Mouse (Mus musculus) hindbrain, embryonic 15.5 days (tissue): ENCODE measurements around the gene Gemin5. TPM values are rescaled to one million over a fixed set of nuclear protein-coding genes. Genes with fewer than 3 reads are reported as not detected.

Experiments
- ATAC-seq: fragments of 200-750 bp; cut with Nextera tagmentation; 2 replicates; pipeline ENCODE4 v1.8.0; 2017; ENCODE audit warnings: low read depth, moderate number of reproducible peaks, moderate TSS enrichment; ENCODE audit not compliant: low FRiP score
- H3K27ac ChIP-seq: fragments of 300-500 bp; sonication (generic); replicated peaks from 2 replicates; pipeline ENCODE4 v1.5.1; 2015; ENCODE audit warnings: mild to moderate bottlenecking, inconsistent platforms
- H3K27me3 ChIP-seq: fragments of 300-500 bp; sonication (generic); 2 replicates; pipeline ENCODE4 v1.6.1; 2015; ENCODE audit warnings: control low read depth, inconsistent platforms
- H3K36me3 ChIP-seq: fragments of 300-500 bp; sonication (generic); 2 replicates; pipeline ENCODE4 v1.6.1; 2015; ENCODE audit warnings: control low read depth, inconsistent platforms
- H3K4me1 ChIP-seq: fragments of 300-500 bp; sonication (generic); replicated peaks from 2 replicates; pipeline ENCODE4 v1.6.1; 2015; ENCODE audit warnings: control low read depth, inconsistent platforms
- H3K4me2 ChIP-seq: fragments of 300-500 bp; sonication (generic); 2 replicates; pipeline ENCODE4 v1.6.1; 2015; ENCODE audit warnings: moderate library complexity, mild to moderate bottlenecking, inconsistent platforms
- H3K4me3 ChIP-seq: fragments of 300-500 bp; sonication (generic); 2 replicates; pipeline ENCODE4 v1.5.1; 2015; ENCODE audit warnings: mild to moderate bottlenecking, inconsistent platforms
- H3K9ac ChIP-seq: fragments of 300-500 bp; sonication (generic); 2 replicates; pipeline ENCODE4 v1.6.1; 2015; ENCODE audit warnings: inconsistent platforms
- H3K9me3 ChIP-seq: fragments of 300-500 bp; sonication (generic); 2 replicates; pipeline ENCODE4 v1.6.1; 2016; ENCODE audit warnings: control low read depth, inconsistent platforms
- WGBS: fragments of 180-500 bp; shearing (Covaris S2); methylation state at CpG from one replicate; pipeline ENCODE4 v1.1.7; 2015; 5-methylcytosine and 5-hydroxymethylcytosine counted together
- polyA plus RNA-seq: library from polyadenylated mRNA; unstranded; fragments of >200 nt; fragmentation: Nextera tagmentation; extraction: Ambion mirVana; gene quantifications from 2 replicates; pipeline ENCODE4 v1.2.1, GENCODE M21; 2015

Gemin5 gene
- polyA plus RNA-seq, 1 experiment from 2014 or later = 13.2 TPM

DNA sequence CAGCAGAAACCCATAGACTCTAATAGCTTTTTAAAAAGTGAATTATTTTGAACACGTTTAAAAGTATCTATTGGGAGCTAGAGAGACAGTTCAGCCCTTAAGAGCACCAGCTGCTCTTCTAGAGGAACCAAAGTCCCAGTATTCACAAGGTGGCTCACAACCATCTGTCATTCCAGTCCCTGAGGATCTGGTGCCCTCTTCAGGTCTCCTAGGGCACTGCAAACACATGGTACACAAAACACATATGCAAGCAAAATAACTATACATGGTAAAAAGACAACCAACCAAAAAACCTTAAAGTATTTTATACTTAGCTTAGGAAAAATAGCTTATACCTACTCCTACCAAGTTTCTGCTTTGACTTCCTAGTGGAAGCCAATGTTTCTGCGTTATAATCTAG is 3.3 kb downstream of the Gemin5 start:
- Histone ChIP-seq H3K36me3 (peaks cover 51% of the 10 kb centered on the region), H3K9me3 (no peaks in the 10 kb centered on the region), H3K27me3 (no peaks in the 10 kb centered on the region), H3K9ac (no peak overlapping the region), H3K4me2 (no peak overlapping the region), H3K4me3 (no peak overlapping the region), H3K4me1 (peaks cover 11% of the 10 kb centered on the region), H3K27ac (no peak overlapping the region)
- WGBS = 95% methylated on average over 2 of the region's 2 CpGs
- ATAC-seq = no peak

DNA sequence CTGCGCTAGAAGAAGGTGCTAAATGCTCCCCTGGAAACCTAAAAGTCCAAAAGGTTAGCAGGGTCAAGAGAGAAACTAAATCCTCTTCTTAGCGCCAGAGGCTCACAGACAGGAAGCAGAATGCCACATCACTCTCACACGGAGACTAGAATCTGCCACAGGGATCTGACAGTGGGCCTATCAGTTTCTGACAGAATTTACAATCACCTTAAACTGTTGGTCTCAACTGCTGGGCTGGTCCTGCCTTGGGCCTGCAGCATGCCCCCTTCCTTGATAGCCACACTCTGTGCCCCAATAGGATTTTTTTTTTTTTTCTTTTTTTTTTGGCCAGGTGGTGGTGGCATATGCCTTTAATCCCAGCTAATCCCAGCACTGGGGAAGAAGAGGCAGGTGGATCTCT is 11.5 kb downstream of the Gemin5 start:
- Histone ChIP-seq H3K4me1 (no peaks in the 10 kb centered on the region), H3K9ac (no peak overlapping the region), H3K4me3 (no peak overlapping the region), H3K27ac (no peak overlapping the region), H3K4me2 (no peak overlapping the region), H3K36me3 (peaks cover 69% of the 10 kb centered on the region), H3K27me3 (no peaks in the 10 kb centered on the region), H3K9me3 (no peaks in the 10 kb centered on the region)
- no peak for ATAC-seq
- 95% methylated on average over 3 of the region's 3 CpGs for WGBS

DNA sequence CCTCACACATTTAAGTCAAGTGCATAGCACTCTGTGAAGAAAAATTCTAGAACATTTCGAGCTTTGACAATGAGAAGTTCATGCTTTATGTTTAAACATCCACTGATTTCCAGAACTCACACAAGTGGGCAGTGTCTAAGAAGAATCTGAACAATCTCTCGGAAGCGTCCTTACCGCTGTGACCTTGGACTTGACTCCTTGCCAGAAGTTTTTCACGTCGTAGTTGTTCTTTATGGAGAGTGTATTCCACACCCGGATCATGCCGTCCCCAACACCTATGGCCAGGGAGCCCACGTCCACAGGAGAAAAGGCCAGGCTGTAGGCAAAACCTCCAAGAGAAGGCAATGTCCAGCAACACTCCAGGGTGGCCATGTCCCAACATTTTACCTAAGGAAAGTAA is 12.9 kb downstream of the Gemin5 start:
- no peak overlapping the region for H3K4me2 ChIP-seq
- no peak overlapping the region for H3K27ac ChIP-seq
- H3K9me3 ChIP-seq = no peaks in the 10 kb centered on the region
- H3K36me3 ChIP-seq = peaks cover 68% of the 10 kb centered on the region
- no peak for ATAC-seq
- no peak overlapping the region for H3K9ac ChIP-seq
- no peak overlapping the region for H3K4me3 ChIP-seq
- no peaks in the 10 kb centered on the region for H3K27me3 ChIP-seq
- WGBS = 92% methylated on average over 9 of the region's 9 CpGs
- H3K4me1 ChIP-seq = no peaks in the 10 kb centered on the region

DNA sequence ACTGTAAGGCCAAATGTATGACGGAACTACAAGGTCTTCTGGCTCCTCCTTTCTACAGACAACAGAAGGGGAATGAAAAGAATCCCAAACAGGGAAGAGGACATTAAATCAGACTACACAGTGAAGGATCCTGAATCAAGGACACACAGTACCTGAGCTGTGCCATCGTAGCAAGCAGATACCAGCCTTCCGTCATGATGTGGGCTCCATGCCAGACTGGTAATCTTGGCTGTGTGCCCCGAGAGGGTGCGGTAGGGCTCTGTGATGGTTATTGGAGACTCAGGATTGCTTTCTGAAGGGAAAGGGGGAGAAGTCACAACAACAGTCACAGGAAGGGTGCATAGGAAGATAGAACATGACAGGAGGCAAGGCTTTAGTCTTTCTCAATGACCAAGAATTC is 22.1 kb downstream of the Gemin5 start:
- no peaks in the 10 kb centered on the region for H3K4me1 ChIP-seq
- H3K27me3 ChIP-seq = no peaks in the 10 kb centered on the region
- peaks cover 82% of the 10 kb centered on the region for H3K36me3 ChIP-seq
- 77% methylated on average over 5 of the region's 5 CpGs for WGBS
- no peak for ATAC-seq
- H3K4me2 ChIP-seq = no peak overlapping the region
- no peak overlapping the region for H3K27ac ChIP-seq
- H3K9me3 ChIP-seq = no peaks in the 10 kb centered on the region
- H3K9ac ChIP-seq = no peak overlapping the region
- no peak overlapping the region for H3K4me3 ChIP-seq

DNA sequence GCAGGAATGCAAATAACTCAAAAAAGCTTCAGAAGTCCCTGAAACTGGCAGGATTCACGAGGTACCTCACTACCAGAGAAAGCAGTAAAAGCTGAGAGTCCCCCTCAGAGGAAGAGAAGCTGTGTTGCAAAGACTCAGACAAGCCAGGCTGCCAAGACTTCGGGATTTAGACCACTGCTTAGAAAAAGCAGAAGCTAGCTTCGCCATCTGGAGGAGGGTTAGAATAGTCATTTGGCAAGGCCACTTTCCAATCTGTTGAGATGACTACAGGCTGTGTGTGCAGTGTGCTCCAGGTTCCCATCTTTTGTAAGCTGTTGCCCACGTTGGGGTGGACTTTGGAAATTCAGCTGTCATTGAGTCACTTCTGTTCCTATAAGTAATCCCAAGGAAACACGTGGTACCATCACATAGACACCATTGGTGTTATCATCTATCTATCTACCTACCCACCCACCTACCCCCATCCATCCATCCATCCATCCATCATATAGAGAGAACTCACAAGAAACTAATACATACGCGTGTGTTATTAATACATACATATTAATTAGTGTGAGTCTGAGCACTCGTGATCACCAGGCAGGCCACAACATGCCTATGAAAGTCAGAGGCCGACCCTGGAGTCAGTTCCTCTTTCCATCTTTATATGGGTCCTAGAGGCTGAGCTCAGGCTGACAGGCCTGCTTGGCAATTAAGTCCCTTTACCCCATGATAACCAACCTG is 24.5 kb downstream of the Gemin5 start:
- no peaks in the 10 kb centered on the region for H3K27me3 ChIP-seq
- no peaks in the 10 kb centered on the region for H3K4me1 ChIP-seq
- no peak overlapping the region for H3K9ac ChIP-seq
- H3K4me3 ChIP-seq = no peak overlapping the region
- no peaks in the 10 kb centered on the region for H3K9me3 ChIP-seq
- 93% methylated on average over 9 of the region's 9 CpGs for WGBS
- H3K27ac ChIP-seq = no peak overlapping the region
- ATAC-seq = no peak
- H3K4me2 ChIP-seq = no peak overlapping the region
- H3K36me3 ChIP-seq = peaks cover 83% of the 10 kb centered on the region

DNA sequence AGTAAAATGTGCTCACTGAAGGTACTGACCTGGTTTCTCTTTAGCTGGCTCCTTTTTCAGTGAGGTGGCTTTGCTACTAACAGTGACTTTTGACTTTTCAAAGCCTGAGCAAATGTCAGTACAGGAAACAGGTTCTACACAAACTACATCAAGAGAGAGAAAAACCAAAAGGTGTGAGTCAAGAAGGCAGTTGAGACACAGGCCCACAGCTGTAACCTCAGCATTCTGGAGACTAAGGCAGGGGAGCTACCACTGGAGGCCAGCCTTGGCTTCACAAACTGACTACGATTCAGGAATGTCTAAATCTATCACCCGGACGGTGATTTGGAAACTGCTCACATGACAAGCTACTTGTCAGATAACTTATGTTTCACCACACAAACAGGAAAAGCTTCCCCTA is 28.9 kb downstream of the Gemin5 start:
- no peaks in the 10 kb centered on the region for H3K4me1 ChIP-seq
- H3K27me3 ChIP-seq = no peaks in the 10 kb centered on the region
- H3K4me3 ChIP-seq = no peak overlapping the region
- H3K9me3 ChIP-seq = no peaks in the 10 kb centered on the region
- H3K4me2 ChIP-seq = no peak overlapping the region
- ATAC-seq = no peak
- peaks cover 84% of the 10 kb centered on the region for H3K36me3 ChIP-seq
- H3K27ac ChIP-seq = no peak overlapping the region
- 90% methylated on average over 3 of the region's 3 CpGs for WGBS
- H3K9ac ChIP-seq = no peak overlapping the region

DNA sequence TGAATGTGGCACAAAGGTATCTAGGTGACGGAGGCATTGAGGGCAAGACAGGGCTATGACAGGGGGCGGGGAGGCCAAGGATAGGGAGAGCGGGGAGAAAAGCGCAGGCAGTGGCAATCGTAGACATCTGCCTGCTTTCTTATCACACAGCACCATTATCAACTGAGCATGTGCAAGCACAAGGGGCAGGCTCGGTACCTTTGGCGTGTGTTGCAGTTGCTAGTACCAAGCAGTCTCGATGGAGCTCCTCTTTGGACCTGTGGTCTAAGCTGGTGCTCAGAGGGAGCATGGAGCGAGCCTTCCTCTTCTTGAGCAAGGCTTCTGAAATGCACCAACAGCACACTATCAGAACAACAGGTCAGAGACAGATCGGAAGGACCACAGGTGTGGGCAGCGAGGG is 29.5 kb downstream of the Gemin5 start:
- H3K9me3 ChIP-seq = no peaks in the 10 kb centered on the region
- H3K27me3 ChIP-seq = no peaks in the 10 kb centered on the region
- no peak for ATAC-seq
- no peak overlapping the region for H3K4me2 ChIP-seq
- peaks cover 84% of the 10 kb centered on the region for H3K36me3 ChIP-seq
- H3K4me3 ChIP-seq = no peak overlapping the region
- no peak overlapping the region for H3K27ac ChIP-seq
- H3K9ac ChIP-seq = no peak overlapping the region
- no peaks in the 10 kb centered on the region for H3K4me1 ChIP-seq
- 75% methylated on average over 11 of the region's 11 CpGs for WGBS

DNA sequence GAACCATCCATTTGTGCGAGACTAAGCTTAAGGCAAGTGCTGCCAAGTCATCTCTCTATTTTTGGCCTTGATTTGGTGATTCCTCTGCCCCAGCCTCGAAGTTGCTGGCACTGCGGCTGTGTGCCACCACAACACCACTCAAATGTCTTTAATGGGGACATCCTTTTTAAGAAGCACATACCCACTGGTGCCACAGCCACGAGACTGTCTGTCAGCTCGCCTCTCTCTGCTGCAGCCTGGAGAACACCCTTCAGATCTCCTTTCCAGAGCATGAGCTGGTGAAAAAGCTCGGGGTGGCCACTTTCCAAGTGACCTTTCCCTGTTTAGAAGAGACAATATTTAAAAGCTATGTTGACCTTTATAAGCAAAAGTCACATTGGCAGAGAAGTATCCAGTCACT is 31.7 kb downstream of the Gemin5 start:
- Histone ChIP-seq H3K9ac (no peak overlapping the region), H3K9me3 (no peaks in the 10 kb centered on the region), H3K4me1 (no peaks in the 10 kb centered on the region), H3K4me2 (no peak overlapping the region), H3K27me3 (no peaks in the 10 kb centered on the region), H3K27ac (no peak overlapping the region), H3K36me3 (peaks cover 89% of the 10 kb centered on the region), H3K4me3 (no peak overlapping the region)
- 96% methylated on average over 6 of the region's 6 CpGs for WGBS
- no peak for ATAC-seq

DNA sequence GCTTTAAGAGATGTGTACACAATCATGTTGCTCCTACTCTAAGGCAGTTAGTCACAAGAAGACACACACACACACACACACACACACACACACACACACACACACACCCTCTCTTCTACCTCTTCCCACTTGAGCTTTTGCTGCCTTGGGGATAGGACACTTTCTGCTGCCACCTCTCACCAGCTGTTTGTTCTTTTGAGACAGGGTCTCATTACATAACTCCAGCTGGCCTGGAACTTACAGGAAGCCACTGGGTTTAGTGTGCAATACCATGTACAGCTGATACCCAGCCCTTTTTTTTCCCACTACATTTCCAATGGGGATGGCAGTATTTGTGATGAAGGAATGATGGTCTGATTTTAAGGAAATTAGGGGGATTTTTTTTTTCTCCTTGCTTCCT is 33.0 kb downstream of the Gemin5 start:
- Histone ChIP-seq H3K9ac (no peak overlapping the region), H3K9me3 (no peaks in the 10 kb centered on the region), H3K27me3 (no peaks in the 10 kb centered on the region), H3K4me3 (no peak overlapping the region), H3K4me1 (no peaks in the 10 kb centered on the region), H3K4me2 (no peak overlapping the region), H3K36me3 (peaks cover 88% of the 10 kb centered on the region), H3K27ac (no peak overlapping the region)
- ATAC-seq = no peak

DNA sequence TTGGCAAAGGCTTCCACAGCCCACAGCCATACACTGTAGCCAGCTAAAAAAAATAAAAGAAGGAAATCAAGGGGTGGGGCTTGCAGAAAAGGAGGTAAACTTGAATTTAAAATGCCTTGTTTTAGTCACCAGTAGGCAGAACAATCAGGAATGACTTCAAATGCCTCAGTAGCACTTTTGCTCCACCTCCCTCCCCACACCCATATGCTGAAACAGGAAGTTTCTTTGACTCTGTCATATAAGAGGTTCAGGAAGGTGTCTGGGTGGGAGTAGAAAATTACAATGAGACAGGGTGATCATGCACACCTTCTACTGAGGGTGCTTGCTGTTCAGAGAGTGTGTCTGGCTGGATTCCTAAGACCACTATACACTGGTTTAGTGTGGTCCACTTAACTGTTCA is 33.5 kb downstream of the Gemin5 start:
- H3K4me2 ChIP-seq = no peak overlapping the region
- no peaks in the 10 kb centered on the region for H3K9me3 ChIP-seq
- no peak for ATAC-seq
- no peak overlapping the region for H3K9ac ChIP-seq
- no peaks in the 10 kb centered on the region for H3K4me1 ChIP-seq
- H3K27ac ChIP-seq = no peak overlapping the region
- peaks cover 90% of the 10 kb centered on the region for H3K36me3 ChIP-seq
- no peak overlapping the region for H3K4me3 ChIP-seq
- no peaks in the 10 kb centered on the region for H3K27me3 ChIP-seq

DNA sequence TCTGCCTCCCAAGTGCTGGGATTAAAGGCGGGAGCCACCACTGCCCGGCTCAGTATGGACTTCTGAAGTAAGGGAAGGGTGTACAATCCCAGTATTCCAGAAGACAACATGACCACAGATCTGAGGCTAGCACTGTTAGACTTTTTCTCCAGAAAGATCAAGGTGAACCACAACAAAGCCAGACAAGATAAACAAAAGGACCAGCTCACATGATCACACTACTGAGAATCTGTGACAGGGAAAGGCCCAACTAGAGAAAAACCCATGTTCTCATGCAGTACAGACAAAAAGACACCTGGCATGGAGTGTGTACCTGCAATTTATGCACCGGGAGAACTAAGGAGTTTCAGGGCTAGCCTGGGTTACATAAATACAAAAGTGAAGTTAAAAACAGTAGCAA is 36.3 kb downstream of the Gemin5 start:
- peaks cover 88% of the 10 kb centered on the region for H3K36me3 ChIP-seq
- no peak overlapping the region for H3K27ac ChIP-seq
- no peak overlapping the region for H3K9ac ChIP-seq
- H3K9me3 ChIP-seq = no peaks in the 10 kb centered on the region
- no peak for ATAC-seq
- no peak overlapping the region for H3K4me3 ChIP-seq
- no peaks in the 10 kb centered on the region for H3K4me1 ChIP-seq
- H3K27me3 ChIP-seq = no peaks in the 10 kb centered on the region
- H3K4me2 ChIP-seq = no peak overlapping the region
- 96% methylated on average over 3 of the region's 3 CpGs for WGBS

DNA sequence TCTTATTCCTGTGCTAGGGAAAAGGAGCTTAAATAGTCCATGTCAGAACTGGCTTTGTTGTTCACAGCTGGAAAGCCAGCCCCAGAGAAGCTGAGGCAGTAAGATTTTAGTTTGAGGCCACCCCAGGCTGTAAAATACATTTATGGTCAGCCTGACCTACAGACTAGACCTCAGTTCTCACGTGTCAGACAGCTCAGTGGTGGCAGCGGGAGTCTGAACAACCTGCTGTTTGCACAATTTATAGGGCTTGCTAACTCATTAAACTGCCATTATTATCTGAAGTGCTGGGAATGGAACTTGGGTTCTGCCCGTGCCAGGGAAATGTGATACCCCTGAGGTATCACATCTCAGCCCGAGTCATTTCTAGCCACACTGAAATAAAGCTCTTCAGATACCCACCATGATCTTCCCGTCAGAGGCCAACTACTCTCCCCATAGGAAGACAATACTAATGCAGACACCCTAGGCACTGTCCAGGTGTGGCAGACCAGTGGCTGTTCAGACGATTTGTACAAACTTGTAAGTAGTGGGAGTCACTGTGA is 39.0 kb downstream of the Gemin5 start:
- no peaks in the 10 kb centered on the region for H3K4me1 ChIP-seq
- no peak overlapping the region for H3K4me2 ChIP-seq
- H3K9ac ChIP-seq = no peak overlapping the region
- H3K27me3 ChIP-seq = no peaks in the 10 kb centered on the region
- peaks cover 78% of the 10 kb centered on the region for H3K36me3 ChIP-seq
- WGBS = 87% methylated on average over 6 of the region's 6 CpGs
- ATAC-seq = no peak
- no peaks in the 10 kb centered on the region for H3K9me3 ChIP-seq
- H3K27ac ChIP-seq = no peak overlapping the region
- no peak overlapping the region for H3K4me3 ChIP-seq

DNA sequence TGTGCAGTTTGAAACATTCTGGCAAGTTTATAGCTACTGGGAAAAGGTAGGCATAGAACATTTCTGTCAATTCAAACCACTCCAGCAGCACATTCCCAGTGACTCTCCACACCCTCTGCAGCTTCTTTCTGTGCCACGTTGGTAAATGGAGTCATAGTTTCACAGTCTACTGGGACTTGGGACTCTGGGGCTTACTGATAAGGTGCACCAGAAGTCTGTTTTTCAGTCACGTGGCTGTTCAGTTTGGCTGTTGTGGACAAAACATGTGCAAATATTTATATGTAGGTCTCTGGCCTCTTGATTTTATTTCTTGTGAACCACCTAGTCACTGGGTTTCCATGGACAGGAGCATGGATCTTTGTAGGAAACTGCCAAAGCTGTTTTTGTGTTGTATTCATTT is 40.8 kb downstream of the Gemin5 start:
- Histone ChIP-seq H3K9me3 (no peaks in the 10 kb centered on the region), H3K27ac (no peak overlapping the region), H3K4me2 (no peak overlapping the region), H3K4me3 (no peak overlapping the region), H3K4me1 (no peaks in the 10 kb centered on the region), H3K36me3 (peaks cover 81% of the 10 kb centered on the region), H3K9ac (no peak overlapping the region), H3K27me3 (no peaks in the 10 kb centered on the region)
- no peak for ATAC-seq
- 88% methylated on average over 2 of the region's 2 CpGs for WGBS
